Mouse (Mus musculus) embryo, embryonic 9.5 days (tissue): ENCODE results near the gene Tmem204.
"Not testable (repeated sequence)": the region's sequence is repeated elsewhere in the genome, so short reads cannot be mapped to it uniquely, and the experiment has no call there.

Experiments
- DNase-seq: peaks from one replicate; pipeline ENCODE4 v3.0.0-alpha.2; 2017; ENCODE audit errors: extremely low spot score

Tmem204 gene

GRCm38 (mm10) chr17:25083444-25083931, at the start of gene Tmem204:
Gene Tmem204, minus strand, starts transcription at chr17:25083591.
- peak; percentile 68 for DNase-seq

GRCm38 (mm10) chr17:25130060-25130459, 46.7 kb upstream of the Tmem204 start:
- no peak for DNase-seq

GRCm38 (mm10) chr17:25127681-25128080, 44.3 kb upstream of the Tmem204 start:
- DNase-seq: no peak

- no peak for DNase-seq
Measured at GRCm38 (mm10) chr17:25127079-25127478, 43.7 kb upstream of the Tmem204 start.

GRCm38 (mm10) chr17:25125442-25126060, 42.2 kb upstream of the Tmem204 start:
- not testable (repeated sequence) for DNase-seq

- no peak for DNase-seq
Measured at GRCm38 (mm10) chr17:25123979-25124378, 40.6 kb upstream of the Tmem204 start.

GRCm38 (mm10) chr17:25120406-25120805, 37.0 kb upstream of the Tmem204 start, which contains the start of gene Ptx4:
Gene Ptx4, plus strand, starts transcription at chr17:25120760.
- DNase-seq: no peak

- DNase-seq: no peak
Measured at GRCm38 (mm10) chr17:25117263-25117662, 33.9 kb upstream of the Tmem204 start.

- peak; percentile 91 for DNase-seq
Measured at GRCm38 (mm10) chr17:25115664-25116432, 32.5 kb upstream of the Tmem204 start, which contains the start of gene Telo2. Gene Telo2, minus strand, starts transcription at chr17:25115967.

GRCm38 (mm10) chr17:25114908-25115645, 31.7 kb upstream of the Tmem204 start:
- DNase-seq: no peak

GRCm38 (mm10) chr17:25112423-25112810, 29.0 kb upstream of the Tmem204 start:
- DNase-seq: no peak

GRCm38 (mm10) chr17:25111739-25112422, 28.5 kb upstream of the Tmem204 start:
- DNase-seq: no peak

- no peak for DNase-seq
Measured at GRCm38 (mm10) chr17:25111220-25111619, 27.8 kb upstream of the Tmem204 start.

GRCm38 (mm10) chr17:25110590-25110989, 27.2 kb upstream of the Tmem204 start:
- no peak for DNase-seq

GRCm38 (mm10) chr17:25109578-25109977, 26.2 kb upstream of the Tmem204 start:
- DNase-seq: peak; percentile 39

- no peak for DNase-seq
Measured at GRCm38 (mm10) chr17:25107786-25108185, 24.4 kb upstream of the Tmem204 start.

GRCm38 (mm10) chr17:25101338-25101737, 17.9 kb upstream of the Tmem204 start:
- no peak for DNase-seq

- no peak for DNase-seq
Measured at GRCm38 (mm10) chr17:25100052-25100451, 16.7 kb upstream of the Tmem204 start.

- no peak for DNase-seq
Measured at GRCm38 (mm10) chr17:25096221-25096620, 12.8 kb upstream of the Tmem204 start.

GRCm38 (mm10) chr17:25090450-25090849, 7.1 kb upstream of the Tmem204 start:
- DNase-seq: no peak

- no peak for DNase-seq
Measured at GRCm38 (mm10) chr17:25089158-25089557, 5.8 kb upstream of the Tmem204 start.

GRCm38 (mm10) chr17:25086724-25087123, 3.3 kb upstream of the Tmem204 start:
- DNase-seq: no peak
